Mouse (Mus musculus) liver (tissue): ENCODE results near the gene Map3k20.

Experiments
- DNase-seq: peaks from one replicate; pipeline ENCODE4 v3.0.0-alpha.2; 2020; ENCODE audit warnings: mixed read lengths

The Map3k20 gene

GRCm38 (mm10) chr2:72438941-72439533, 153.6 kb downstream of the Map3k20 start:
- DNase-seq, result no peak

- no peak for DNase-seq
These were observed 155.6 kb downstream of the Map3k20 start for GRCm38 (mm10) chr2:72441010-72441409.

DNA sequence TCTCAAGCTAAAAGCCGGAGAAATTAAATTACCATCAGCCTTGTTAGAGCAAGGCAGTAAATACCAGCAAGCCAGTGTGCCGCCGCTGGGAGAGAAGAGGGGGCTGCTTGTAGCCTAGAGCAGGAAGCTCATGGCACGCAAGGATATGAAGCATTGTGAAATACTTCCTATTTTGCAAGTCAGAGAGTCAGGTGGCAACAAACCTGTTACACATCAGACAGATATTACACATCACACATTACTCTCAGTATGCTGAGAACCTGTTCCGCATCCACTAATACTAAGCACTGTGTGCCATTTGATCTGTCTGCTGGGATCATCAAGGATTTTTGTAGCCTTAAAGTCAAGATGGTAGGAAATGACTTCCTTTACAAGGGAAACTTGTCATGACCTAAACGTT, 157.4 kb downstream of the Map3k20 start:
- no peak for DNase-seq

DNA sequence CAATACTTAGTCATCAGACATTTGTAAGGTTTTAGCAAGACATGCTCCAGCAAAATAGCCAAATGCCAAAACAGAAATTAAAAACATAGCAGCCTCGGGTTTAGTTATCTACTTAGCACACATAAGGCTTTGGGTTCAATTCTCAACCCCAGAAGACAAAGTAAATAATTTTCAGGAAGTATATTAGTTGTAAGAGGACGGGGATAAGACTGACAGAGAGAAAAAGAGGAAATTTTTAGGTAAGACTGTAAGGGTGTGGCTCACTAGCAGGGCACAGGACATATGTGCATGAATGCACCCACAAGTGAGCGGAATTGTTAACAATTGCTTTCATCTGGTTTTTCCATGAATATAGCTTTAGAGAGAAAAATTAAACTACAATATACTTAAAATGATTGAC, 158.5 kb downstream of the Map3k20 start:
- DNase-seq, result no peak

DNA sequence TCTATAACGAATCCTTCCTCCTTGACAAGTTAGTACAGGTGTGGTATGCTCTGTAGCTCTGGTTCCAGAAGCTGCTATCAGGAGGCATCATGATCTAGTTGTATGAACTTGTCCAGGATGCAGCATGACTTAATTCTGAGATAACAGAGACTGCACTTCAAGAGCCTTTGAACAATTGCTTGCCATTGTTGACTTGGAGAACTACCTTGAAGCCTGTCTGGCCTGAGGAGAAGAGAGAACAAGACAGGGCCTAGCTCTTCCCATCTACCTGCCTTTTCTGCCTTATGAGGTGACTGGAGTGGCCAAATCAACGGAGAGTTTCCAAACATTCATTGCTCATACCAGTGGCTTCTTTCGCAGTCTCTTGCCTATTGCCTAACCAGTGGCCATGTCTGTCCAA, 160.7 kb downstream of the Map3k20 start:
- DNase-seq, result no peak

DNA sequence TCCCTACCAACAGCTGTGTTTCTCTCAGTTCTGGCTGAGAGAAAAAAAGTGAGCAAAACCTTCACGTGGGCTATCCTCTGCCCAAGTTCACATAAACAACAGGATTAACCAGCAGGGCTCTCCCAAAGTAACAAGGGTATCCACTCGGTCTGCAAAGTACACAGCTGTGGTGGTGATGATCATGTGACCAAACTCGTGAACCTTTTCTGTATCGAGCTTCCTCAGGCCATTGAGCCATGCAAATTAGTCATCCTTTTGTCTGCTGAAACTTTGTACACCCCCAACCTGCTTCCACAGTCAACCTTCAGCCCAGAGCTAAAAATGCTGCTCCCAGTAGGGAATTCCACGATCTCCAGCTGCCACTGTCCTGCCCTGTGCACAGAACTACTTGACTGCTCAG, 161.2 kb downstream of the Map3k20 start:
- no peak for DNase-seq

- DNase-seq, result no peak
These were observed 168.1 kb downstream of the Map3k20 start for GRCm38 (mm10) chr2:72453563-72453962.

DNA sequence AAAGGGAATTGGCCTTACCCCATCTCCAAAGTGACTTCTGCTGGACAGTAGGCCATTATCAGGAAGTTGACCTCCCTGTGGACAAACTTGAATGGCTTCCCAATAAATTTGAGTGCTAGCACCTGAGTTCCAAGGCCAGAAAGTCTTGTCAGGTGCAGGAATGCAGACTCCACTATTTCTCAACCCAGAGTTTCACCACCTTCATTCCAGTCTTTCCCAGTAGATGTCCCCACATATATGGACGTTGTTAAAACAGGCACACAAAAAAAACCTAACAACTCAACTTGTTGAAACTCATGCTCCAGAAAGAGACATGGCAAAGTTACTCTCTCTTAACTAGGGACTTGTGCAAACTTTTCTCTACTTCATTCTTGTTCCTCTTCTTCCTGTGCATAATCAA, 170.8 kb downstream of the Map3k20 start:
- no peak for DNase-seq

GRCm38 (mm10) chr2:72464376-72465014, 179.1 kb downstream of the Map3k20 start:
- no peak for DNase-seq

GRCm38 (mm10) chr2:72467604-72468003, 182.2 kb downstream of the Map3k20 start:
- no peak for DNase-seq

- no peak for DNase-seq
These were observed 186.1 kb downstream of the Map3k20 start for GRCm38 (mm10) chr2:72471415-72472070.

DNA sequence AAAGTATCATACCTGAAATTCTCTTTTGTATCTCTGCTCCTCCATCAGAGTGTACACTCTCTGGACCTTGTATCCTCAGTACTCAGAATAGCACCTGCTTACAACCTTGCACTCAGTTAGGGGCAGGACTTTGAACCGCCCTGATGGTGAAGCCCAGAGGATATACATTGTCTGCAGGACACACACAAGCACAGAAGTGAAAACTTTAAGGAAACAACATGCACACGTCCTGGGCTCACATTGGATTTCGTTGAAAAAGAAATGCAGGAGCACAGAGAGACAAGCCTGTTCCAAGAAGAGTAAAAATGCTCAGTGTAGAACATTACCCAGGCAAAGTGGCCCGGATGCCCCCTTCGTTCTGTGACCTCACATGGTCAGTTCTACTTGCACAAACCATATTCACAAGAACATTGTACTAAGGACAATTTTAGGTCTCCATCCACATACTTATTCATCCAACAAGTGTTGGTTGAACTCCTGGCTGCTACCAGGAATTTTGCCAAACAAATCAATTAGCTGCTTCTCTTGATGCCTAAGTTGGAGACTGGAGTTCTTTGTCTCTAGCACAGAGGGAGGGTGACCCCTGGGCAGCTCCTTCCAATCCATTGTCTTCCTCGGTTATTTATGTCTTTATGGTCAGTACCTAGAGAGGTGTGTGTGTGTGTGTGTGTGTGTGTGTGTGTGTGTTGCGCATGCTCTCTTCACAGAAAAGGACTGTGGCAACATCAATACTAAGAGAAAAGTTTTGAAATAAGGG, 189.3 kb downstream of the Map3k20 start:
- no peak for DNase-seq

GRCm38 (mm10) chr2:72475423-72475796, 190.0 kb downstream of the Map3k20 start:
- no peak for DNase-seq

DNA sequence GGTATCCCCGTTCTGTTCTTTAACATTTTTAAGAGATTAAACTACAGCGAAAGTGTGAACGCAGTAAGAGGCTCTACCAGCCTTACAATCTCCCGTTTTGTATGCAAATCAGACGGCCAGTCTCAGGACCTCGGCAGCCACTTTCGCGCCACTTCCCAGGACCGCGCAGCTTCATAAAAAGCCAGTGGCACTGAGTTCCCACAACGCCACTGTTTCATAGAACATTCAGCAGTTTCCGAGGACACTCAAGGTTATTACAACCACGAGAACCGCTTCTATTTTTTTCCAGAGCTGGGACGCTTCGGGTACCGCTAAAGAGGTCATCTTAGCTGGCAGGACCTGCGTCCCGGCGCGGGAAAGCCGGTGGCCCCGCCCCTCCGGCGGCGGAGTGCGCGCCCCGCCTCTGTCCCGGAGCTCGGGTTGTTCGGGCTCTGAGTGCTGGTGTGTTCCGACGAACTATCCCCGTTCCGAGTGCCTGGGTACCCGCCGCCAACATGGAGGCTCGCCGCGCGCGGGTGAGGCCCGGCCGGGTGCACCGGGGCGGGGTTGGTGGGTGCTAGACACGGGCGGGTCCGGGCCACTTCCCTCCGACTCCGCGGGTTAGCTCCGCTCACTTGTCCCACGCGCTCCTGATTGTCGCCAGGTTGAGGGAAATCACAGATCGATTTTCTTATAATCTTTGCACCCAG, 190.5 kb downstream of the Map3k20 start, which contains the start of gene Cdca7:
Gene Cdca7, plus strand, starts transcription at position 363 of the 689 bp plus-strand sequence.
- peak; percentile 85 for DNase-seq

DNA sequence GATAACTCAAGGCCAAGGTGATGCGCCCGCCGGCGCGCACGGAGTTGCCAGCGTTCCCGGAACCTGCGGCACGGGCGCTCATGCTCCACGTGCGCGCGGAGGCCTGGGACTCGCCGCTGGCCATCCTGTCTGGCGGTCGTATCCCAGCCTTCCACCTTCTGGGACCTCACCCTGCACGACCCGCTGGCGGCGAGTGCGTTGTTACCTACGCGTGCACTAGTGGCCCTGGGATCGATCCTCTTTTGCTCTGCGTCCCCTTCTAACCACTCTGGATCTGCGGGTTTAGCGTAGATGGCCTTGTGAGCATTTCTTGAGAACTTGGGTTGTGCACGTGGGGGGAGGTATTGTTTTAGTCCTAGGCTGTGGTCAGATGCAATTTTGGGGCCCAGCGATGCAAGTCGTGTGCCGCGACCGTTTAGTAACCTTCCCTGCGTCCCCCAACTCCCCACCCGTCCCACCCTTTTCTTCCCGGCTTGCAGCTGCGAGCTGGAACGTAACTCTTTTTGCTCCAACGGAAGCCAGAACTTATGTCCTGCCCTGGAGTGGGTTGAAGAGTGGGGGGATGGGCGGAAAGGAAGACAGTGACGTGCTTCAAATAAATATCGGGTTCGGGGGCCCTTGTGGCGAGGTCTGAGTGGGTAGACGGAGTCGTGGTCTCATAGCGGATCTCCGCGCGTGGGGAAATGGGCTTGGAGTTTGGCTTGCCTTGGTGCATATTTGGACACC, 191.2 kb downstream of the Map3k20 start:
- DNase-seq, result peak; percentile 56

- no peak for DNase-seq
These were observed 191.8 kb downstream of the Map3k20 start for GRCm38 (mm10) chr2:72477221-72477620.

DNA sequence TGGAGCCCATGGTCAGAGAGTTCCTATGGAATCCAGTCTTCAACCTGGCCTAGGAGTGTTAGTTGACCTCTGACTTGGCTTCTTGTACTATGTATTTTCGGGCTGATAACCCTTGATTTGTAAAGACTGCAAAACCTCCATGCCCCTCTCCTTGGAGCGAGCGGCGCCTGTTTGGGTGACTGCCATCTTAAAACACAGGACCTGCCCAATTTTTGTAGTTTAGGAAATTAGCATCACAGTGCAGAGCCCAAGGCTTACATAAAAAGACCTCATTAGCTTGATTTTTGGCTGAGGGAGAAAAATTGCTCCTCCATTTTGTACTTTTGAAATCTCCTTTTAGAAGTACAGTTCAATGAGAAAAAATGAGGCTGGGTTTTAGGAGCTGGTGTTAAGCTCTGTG, 192.7 kb downstream of the Map3k20 start:
- DNase-seq, result no peak

DNA sequence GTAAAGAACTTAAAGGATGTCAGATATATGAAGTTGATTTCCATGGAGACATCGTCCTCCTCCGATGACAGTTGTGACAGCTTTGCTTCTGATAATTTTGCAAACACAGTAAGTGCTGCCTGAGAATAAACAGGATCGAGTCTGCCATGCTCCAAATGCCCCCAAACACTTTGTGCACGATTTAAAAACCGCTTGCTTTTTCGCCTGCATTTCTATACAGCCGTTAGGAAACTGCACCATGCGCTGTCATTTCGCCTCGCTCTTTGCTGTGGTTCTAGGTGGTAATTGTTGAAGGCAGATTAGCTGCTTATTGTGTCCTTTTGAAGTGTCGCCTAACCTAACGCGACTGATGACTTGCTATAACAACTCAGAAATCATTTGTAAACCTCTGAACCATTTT, 193.5 kb downstream of the Map3k20 start:
- no peak for DNase-seq

GRCm38 (mm10) chr2:72479818-72480217, 194.4 kb downstream of the Map3k20 start:
- DNase-seq, result no peak

GRCm38 (mm10) chr2:72491650-72492049, 206.2 kb downstream of the Map3k20 start:
- no peak for DNase-seq
